Mouse (Mus musculus) thymus, adult 2 months (tissue): ENCODE results near the gene Acot8. TPM values are rescaled to one million over a fixed set of nuclear protein-coding genes. Genes with fewer than 3 reads are reported as not detected.
A peak's percentile ranks its signal among the peaks of the same experiment; 100 is the strongest.

Experiments used
- DNase-seq: peaks from one replicate; pipeline ENCODE4 v3.0.0; 2021
- H3K27ac ChIP-seq: fragments of 200-500 bp; 2 replicates; pipeline ENCODE4 v1.5.1; 2012; ENCODE audit warnings: low read length, control low read depth; ENCODE audit not compliant: control insufficient read depth, insufficient read depth
- H3K27me3 ChIP-seq: fragments of 200-500 bp; 2 replicates; pipeline ENCODE4 v1.6.1; 2012; ENCODE audit warnings: mild to moderate bottlenecking, low read length, moderate library complexity, mixed read lengths; ENCODE audit not compliant: control insufficient read depth, insufficient read depth
- H3K36me3 ChIP-seq: fragments of 200-500 bp; 2 replicates; pipeline ENCODE4 v1.6.1; 2012; ENCODE audit warnings: mild to moderate bottlenecking, low read length, moderate library complexity; ENCODE audit not compliant: control insufficient read depth, insufficient read depth
- H3K4me1 ChIP-seq: fragments of 200-500 bp; replicated peaks from 2 replicates; pipeline ENCODE4 v1.6.1; 2012; ENCODE audit warnings: low read length; ENCODE audit not compliant: control insufficient read depth, insufficient read depth
- H3K4me3 ChIP-seq: fragments of 200-500 bp; 2 replicates; pipeline ENCODE4 v1.5.1; 2012; ENCODE audit warnings: mild to moderate bottlenecking, low read length, control low read depth, moderate library complexity; ENCODE audit not compliant: control insufficient read depth, insufficient read depth
- CTCF ChIP-seq: fragments of 200-500 bp; IDR thresholded peaks from 2 replicates; pipeline ENCODE4 v1.5.1; 2012; ENCODE audit warnings: mild to moderate bottlenecking, control low read depth, low read length, moderate library complexity, borderline replicate concordance; ENCODE audit not compliant: control insufficient read depth, poor library complexity, insufficient read depth; ENCODE audit errors: extremely low read depth
- POLR2A ChIP-seq: fragments of 200-500 bp; IDR thresholded peaks from 2 replicates; pipeline ENCODE4 v1.6.1; 2012; ENCODE audit warnings: mild to moderate bottlenecking, low read length, control low read depth, moderate library complexity; ENCODE audit not compliant: control insufficient read depth, poor library complexity, insufficient read depth; ENCODE audit errors: extremely low read depth
- WGBS: fragments of 180-500 bp; shearing (Covaris S2); methylation state at CpG from one replicate; pipeline ENCODE4 v1.1.7; 2018; 5-methylcytosine and 5-hydroxymethylcytosine counted together
- polyA plus RNA-seq: library from polyadenylated mRNA; depleted of rRNA; stranded (reverse); fragments of >200 nt; gene quantifications from 2 replicates; pipeline ENCODE4 v1.2.3, GENCODE M21; 2012; rRNA removed

Gene Acot8
- polyA plus RNA-seq: 84.6 and 87.9 TPM in 2 replicates

DNA sequence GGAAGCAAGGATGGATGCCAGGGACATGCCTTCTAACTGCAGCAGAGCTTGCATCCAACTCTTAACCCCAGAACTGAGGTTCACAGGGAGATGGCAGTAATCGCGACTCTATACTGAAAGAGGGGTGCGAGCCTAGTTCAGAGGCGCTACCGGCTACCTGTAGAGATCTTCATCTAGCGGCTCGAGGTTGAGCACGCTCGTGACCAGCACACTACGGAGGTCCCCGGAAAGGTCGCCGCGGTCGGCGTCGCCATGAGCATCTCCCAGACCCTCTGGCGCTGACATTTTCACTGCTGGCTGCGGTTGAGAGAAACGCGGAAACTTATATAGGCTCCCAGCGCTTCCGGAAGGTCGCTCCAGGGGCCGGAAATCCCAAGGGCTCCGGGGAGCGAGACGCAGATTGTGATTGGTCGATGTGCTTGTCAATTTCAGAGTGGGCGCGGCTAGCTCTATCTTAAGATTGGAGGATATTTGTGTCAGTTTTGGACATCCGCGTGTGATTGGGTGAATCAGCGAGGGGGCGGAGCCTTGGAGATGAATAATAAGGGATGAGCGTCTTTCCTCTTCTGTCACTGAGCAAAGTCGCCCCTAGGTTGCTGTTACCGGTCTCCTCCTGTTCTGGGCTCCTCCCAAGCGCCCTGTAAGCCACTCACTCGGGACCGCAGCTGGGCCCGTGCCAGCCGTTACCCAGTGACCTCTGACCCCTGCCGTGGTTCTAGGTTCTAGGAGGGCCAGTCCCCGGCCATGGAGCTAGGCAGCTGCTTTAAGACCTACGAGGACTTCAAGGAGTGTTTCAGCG lies at the start of gene Acot8, which contains the start of gene Zswim3:
Acot8 (minus strand) TSS at position 350 of the 799 bp plus-strand sequence.
Zswim3 (plus strand) TSS at position 566 of the 799 bp plus-strand sequence.
- TF ChIP-seq POLR2A: peak; percentile 93
- no peak for TF ChIP-seq CTCF
- Histone ChIP-seq H3K4me1 (peaks cover 14% of the 10 kb centered on the region), H3K27me3 (no peaks in the 10 kb centered on the region), H3K4me3 (peak within 1 kb of the TSS; percentile 91), H3K27ac (peak within 1 kb of the TSS; percentile 94), H3K36me3 (peaks cover 4% of the 10 kb centered on the region; the same call in 1 of the 2 replicates)
- under 1% methylated on average over 47 of the region's 47 CpGs for WGBS
- peak; percentile 99 for DNase-seq

DNA sequence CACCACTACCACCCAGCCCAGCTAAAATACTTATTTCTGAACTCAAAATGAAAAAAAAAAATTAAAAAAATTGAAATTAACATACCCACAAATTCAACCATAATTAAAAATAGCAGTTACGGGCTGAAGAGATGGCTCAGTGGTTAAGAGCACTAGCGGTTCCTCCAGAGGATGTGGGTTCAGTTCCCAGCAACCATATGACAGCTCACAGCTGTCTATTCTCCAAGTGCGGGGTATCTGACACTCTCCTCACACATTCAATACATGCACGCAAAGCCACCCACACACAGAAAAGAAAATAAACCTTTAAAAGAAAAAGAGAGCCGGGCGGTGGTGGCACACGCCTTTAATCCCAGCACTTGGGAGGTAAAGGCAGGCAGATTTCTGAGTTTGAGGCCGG lies 45.4 kb upstream of the Acot8 start:
- WGBS: 6% methylated on average over 8 of the region's 8 CpGs
- no peak overlapping the region for H3K4me3 ChIP-seq
- H3K36me3 ChIP-seq: no peaks in the 10 kb centered on the region
- H3K4me1 ChIP-seq: peaks cover 14% of the 10 kb centered on the region
- TF ChIP-seq CTCF (no peak), POLR2A (no peak)
- H3K27ac ChIP-seq: peak overlapping the region; percentile 26; the same call in 1 of the 2 replicates
- peak; percentile 49 for DNase-seq
- no peaks in the 10 kb centered on the region for H3K27me3 ChIP-seq

DNA sequence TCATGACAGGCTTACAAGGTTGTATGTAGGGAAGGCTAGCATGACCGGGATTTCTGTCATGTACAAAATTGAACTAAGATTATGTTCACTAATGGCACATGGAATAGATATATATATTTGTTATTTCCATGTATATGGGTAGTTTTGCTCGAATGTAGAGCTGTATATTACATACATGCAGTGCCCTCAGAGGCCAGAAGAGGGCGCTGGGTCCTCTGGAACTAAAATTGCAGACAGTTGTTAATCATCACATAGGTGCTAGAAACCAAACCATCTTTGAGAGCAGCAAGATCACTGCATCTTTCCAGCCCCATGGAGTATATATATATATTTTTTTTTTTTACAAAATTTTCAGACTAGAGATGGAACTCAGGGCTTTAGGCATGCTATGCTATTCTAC lies 41.1 kb upstream of the Acot8 start:
- no peak for TF ChIP-seq POLR2A
- TF ChIP-seq CTCF: no peak
- peak; percentile 32 for DNase-seq
- H3K4me1 ChIP-seq: peaks cover 14% of the 10 kb centered on the region
- H3K27me3 ChIP-seq: no peaks in the 10 kb centered on the region
- no peak overlapping the region for H3K4me3 ChIP-seq
- WGBS: 58% methylated on average over 3 of the region's 3 CpGs
- no peak overlapping the region for H3K27ac ChIP-seq
- no peaks in the 10 kb centered on the region for H3K36me3 ChIP-seq

DNA sequence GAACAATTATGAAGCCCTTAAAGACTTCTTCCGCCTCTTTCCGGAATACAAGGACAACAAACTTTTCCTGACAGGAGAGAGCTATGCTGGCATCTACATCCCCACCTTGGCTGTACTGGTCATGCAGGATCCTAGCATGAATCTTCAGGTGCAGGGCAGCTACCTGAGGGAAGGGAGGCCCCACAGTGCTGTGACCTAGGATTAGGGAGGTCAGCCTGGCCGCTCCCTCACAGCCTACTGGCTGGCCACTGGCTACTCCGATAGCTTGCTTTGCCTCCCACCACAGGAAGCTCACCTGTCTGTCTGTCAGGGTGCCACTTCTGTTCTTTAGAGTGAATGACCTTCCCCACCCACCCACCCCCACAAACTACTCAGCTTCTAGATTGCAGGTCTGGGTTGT lies 30.5 kb upstream of the Acot8 start:
- peaks cover 20% of the 10 kb centered on the region for H3K4me1 ChIP-seq
- H3K4me3 ChIP-seq: no peak overlapping the region
- TF ChIP-seq POLR2A (no peak), CTCF (no peak)
- H3K27ac ChIP-seq: no peak overlapping the region
- H3K27me3 ChIP-seq: no peaks in the 10 kb centered on the region
- peaks cover 21% of the 10 kb centered on the region for H3K36me3 ChIP-seq
- DNase-seq: no peak
- WGBS: 98% methylated on average over 4 of the region's 4 CpGs

DNA sequence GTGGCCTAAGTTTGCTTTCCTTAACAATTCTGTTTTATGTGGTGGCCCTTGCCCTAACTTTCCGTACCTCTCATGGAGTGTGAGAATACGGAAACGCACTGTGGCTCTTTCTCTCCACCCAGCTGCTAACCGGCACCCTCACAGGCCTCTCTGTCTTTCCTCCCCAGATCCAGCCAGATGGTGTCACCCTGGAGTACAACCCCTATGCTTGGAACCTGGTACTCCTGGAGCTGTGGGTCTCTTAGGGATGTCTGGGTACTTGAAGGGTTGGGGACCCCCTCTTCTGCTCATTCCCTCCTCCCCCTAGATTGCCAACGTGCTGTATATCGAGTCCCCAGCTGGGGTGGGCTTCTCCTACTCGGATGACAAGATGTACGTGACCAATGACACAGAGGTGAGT lies 29.8 kb upstream of the Acot8 start:
- Histone ChIP-seq H3K27me3 (no peaks in the 10 kb centered on the region), H3K4me3 (peak overlapping the region; percentile 87), H3K27ac (peak overlapping the region; percentile 55; the same call in 1 of the 2 replicates), H3K36me3 (peaks cover 21% of the 10 kb centered on the region), H3K4me1 (peaks cover 20% of the 10 kb centered on the region)
- DNase-seq: peak; percentile 57
- 38% methylated on average over 8 of the region's 8 CpGs for WGBS
- no peak for TF ChIP-seq POLR2A
- TF ChIP-seq CTCF: no peak; the same call in 1 of the 2 replicates

DNA sequence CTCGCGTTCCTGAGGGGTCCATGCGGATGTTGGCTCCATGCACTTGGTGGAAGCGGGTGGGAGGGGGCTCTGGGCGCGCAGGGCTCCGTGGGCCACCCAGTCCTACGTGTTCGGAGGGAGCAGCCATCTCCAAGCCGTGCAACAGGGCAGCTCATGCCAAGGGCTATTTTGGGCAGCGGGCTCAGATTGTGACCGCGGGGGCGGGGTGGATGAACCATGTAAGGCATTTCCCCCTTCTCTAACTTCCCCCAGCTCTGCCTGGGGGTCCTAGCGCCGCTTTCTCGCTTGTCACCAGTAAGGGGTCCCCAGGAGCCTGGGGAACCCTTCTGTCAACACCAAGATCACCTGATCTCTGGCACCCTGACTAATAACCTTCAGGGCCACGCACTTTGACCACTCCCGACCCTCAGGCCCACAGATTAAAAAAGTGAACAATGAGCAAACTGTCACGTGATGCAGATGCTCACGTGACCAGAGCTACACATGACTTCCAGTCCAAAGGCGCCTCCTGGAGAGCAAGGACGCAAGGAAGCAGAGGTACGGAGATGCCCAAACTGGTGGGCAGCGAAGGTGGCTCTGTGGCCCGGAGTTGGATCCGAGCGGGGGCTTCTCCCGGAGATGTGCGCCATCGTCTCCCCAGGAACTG lies 28.8 kb upstream of the Acot8 start, which contains the start of gene Neurl2:
Neurl2 (minus strand) TSS at position 143 of the 646 bp plus-strand sequence.
- DNase-seq: peak; percentile 84
- H3K27ac ChIP-seq: peak within 1 kb of the TSS; percentile 55
- H3K4me3 ChIP-seq: peak within 1 kb of the TSS; percentile 87
- peak; percentile 64; the same call in 1 of the 2 replicates for TF ChIP-seq POLR2A
- TF ChIP-seq CTCF: no peak
- H3K27me3 ChIP-seq: no peaks in the 10 kb centered on the region
- H3K4me1 ChIP-seq: peaks cover 20% of the 10 kb centered on the region
- H3K36me3 ChIP-seq: peaks cover 11% of the 10 kb centered on the region
- under 1% methylated on average over 31 of the region's 31 CpGs for WGBS
